Comparison of ENCODE assay signal across 8 mouse cellular contexts in the genomic region with DNA sequence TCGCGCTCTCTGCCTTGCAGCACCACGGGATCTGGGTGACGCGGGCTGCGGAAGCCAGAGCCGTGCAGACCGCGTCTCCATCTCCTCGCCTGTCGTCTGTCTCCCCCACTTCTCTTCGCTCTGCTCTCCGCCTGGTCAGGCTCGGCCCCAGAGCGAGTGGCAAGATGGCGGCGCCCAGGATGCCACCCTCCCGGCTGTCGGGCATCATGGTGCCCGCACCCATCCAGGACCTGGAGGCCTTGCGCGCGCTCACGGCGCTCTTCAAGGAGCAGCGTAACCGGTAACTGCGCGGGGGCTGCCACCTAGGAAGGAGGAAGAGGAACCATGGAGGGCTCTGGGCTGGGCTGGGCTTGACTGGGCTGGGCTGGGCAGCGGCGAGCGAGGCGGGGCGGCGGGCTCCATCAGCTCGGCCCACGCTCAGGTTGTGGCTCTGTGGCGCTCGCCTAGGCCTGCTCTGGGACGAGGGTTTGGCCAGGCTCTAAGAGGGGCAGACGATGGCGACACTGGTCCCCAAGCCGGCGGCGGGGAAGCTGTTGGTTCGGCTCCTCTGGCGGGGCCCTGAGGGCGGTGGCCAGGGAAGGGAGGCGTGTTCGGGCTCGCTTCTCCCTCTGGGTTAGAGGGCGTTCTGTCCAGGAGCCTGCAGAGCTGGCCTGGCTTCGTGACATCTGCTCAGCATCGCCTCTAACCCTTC. TPM values are rescaled to one million over a fixed set of nuclear protein-coding genes. Genes with fewer than 3 reads are reported as not detected.
DNase-seq lines count a peak whose midpoint lies in the region; ATAC-seq and TF ChIP-seq lines count a peak whose summit lies in the region.

No protein-coding gene starts in this region.

- no peak for TF ChIP-seq CTCF in bone marrow, adult 2 months (IDR thresholded peaks at IDR 0.05; ENCODE audit: control insufficient read depth, insufficient read depth, low read length)
- no peak for TF ChIP-seq CTCF in spleen, adult 2 months (IDR thresholded peaks at IDR 0.05; ENCODE audit: extremely low read depth, insufficient read depth, insufficient read length, insufficient replicate concordance)

- peak; percentile 71; the same call in 1 of the 2 replicates for TF ChIP-seq POLR2A in bone marrow, adult 2 months (IDR thresholded peaks at IDR 0.05; ENCODE audit: borderline replicate concordance, control insufficient read depth, low read depth, low read length)
- peak; percentile 79; the same call in 1 of the 2 replicates for TF ChIP-seq POLR2A in limb, embryonic 14.5 days (IDR thresholded peaks at IDR 0.05; ENCODE audit: borderline replicate concordance, extremely low read depth, insufficient read depth, insufficient read length)
- TF ChIP-seq POLR2A in spleen, adult 2 months (IDR thresholded peaks at IDR 0.05; ENCODE audit: low read depth, low read length), result peak; percentile 27; the same call in 1 of the 2 replicates

- ATAC-seq in embryonic facial prominence, embryonic 15.5 days (ENCODE audit: insufficient number of reproducible peaks, low FRiP score, low TSS enrichment, low read depth), result peak; percentile 90
- peak; percentile 94 for ATAC-seq in limb, embryonic 14.5 days (ENCODE audit: low FRiP score, low read depth)
- peak; percentile 95 for ATAC-seq in midbrain, embryonic 16.5 days

- peak; percentile 91 for DNase-seq in A20 (ENCODE audit: low read depth, low spot score)
- DNase-seq in heart, adult 9 months (ENCODE audit: low spot score in 2 of 2), result peak; percentile 66 to 70
- DNase-seq in kidney, adult 9 months, result peak; percentile 69
- DNase-seq in limb, embryonic 14.5 days (ENCODE audit: low spot score), result peak; percentile 79
- DNase-seq in spleen, adult 2 months (ENCODE audit: low read depth in 1 of 2, low spot score in 2 of 2), result peak; percentile 50 to 55

- no peaks in the 10 kb centered on the region for H3K27me3 ChIP-seq in embryonic facial prominence, embryonic 15.5 days
- H3K27me3 ChIP-seq in limb, embryonic 14.5 days (ENCODE audit: control insufficient read depth, insufficient read depth, low read length), result no peaks in the 10 kb centered on the region
- no peaks in the 10 kb centered on the region for H3K27me3 ChIP-seq in midbrain, embryonic 16.5 days (ENCODE audit: control insufficient read depth, insufficient read depth, low read depth, low read length)
- H3K27me3 ChIP-seq in spleen, adult 2 months (ENCODE audit: control insufficient read depth, insufficient read depth, low read length), result no peaks in the 10 kb centered on the region

- H3K4me2 ChIP-seq in embryonic facial prominence, embryonic 15.5 days (replicated peaks), result peak overlapping the region; percentile 71
- peak overlapping the region; percentile 79 for H3K4me2 ChIP-seq in limb, embryonic 14.5 days (replicated peaks; ENCODE audit: low read depth, low read length, severe bottlenecking)
- peak overlapping the region; percentile 90 for H3K4me2 ChIP-seq in midbrain, embryonic 16.5 days (ENCODE audit: low read length)

- H3K9ac ChIP-seq in embryonic facial prominence, embryonic 15.5 days, result peak overlapping the region; percentile 87
- peak overlapping the region; percentile 90 for H3K9ac ChIP-seq in limb, embryonic 14.5 days (ENCODE audit: low read depth, low read length, severe bottlenecking)
- H3K9ac ChIP-seq in midbrain, embryonic 16.5 days (ENCODE audit: low read depth, low read length), result peak overlapping the region; percentile 98

- WGBS in bone marrow, adult 2 months, result under 1% methylated on average over 54 of the region's 54 CpGs
- under 1% methylated on average over 54 of the region's 54 CpGs for WGBS in embryonic facial prominence, embryonic 15.5 days
- WGBS in limb, embryonic 14.5 days, result 0% methylated on average over 43 of the region's 54 CpGs
- under 1% methylated on average over 54 of the region's 54 CpGs for WGBS in midbrain, embryonic 16.5 days
- WGBS in spleen, adult 2 months, result under 1% methylated on average over 54 of the region's 54 CpGs

- peak overlapping the region; percentile 99 for H3K27ac ChIP-seq in bone marrow, adult 2 months (ENCODE audit: control insufficient read depth, insufficient read depth, low read depth, low read length, poor library complexity)
- peak overlapping the region; percentile 96 for H3K27ac ChIP-seq in embryonic facial prominence, embryonic 15.5 days (replicated peaks)
- peak overlapping the region; percentile 96 for H3K27ac ChIP-seq in limb, embryonic 14.5 days (replicated peaks; ENCODE audit: low read depth, low read length)
- peak overlapping the region; percentile 98 for H3K27ac ChIP-seq in midbrain, embryonic 16.5 days (ENCODE audit: low read length)
- peak overlapping the region; percentile 81 for H3K27ac ChIP-seq in spleen, adult 2 months (ENCODE audit: insufficient read depth, low read length)

- peak overlapping the region; percentile 70 for H3K4me3 ChIP-seq in bone marrow, adult 2 months (replicated peaks; ENCODE audit: control insufficient read depth, low read depth, low read length)
- H3K4me3 ChIP-seq in embryonic facial prominence, embryonic 15.5 days (replicated peaks), result peak overlapping the region; percentile 97
- H3K4me3 ChIP-seq in limb, embryonic 14.5 days (replicated peaks; ENCODE audit: low read length), result peak overlapping the region; percentile 93
- H3K4me3 ChIP-seq in midbrain, embryonic 16.5 days (ENCODE audit: low read depth, low read length), result peak overlapping the region; percentile 79
- H3K4me3 ChIP-seq in spleen, adult 2 months (ENCODE audit: extremely low read depth, insufficient read depth, insufficient read length), result peak overlapping the region; percentile 95

- H3K9me3 ChIP-seq in embryonic facial prominence, embryonic 15.5 days (replicated peaks), result no peaks in the 10 kb centered on the region
- no peaks in the 10 kb centered on the region for H3K9me3 ChIP-seq in limb, embryonic 14.5 days (ENCODE audit: control insufficient read depth, low read length)
- H3K9me3 ChIP-seq in midbrain, embryonic 16.5 days (replicated peaks; ENCODE audit: control insufficient read depth, low read length, poor library complexity, severe bottlenecking), result no peaks in the 10 kb centered on the region

- no peaks in the 10 kb centered on the region; the same call in 1 of the 2 replicates for H3K4me1 ChIP-seq in bone marrow, adult 2 months (ENCODE audit: control insufficient read depth, insufficient read depth, low read length)
- peaks cover 9% of the 10 kb centered on the region for H3K4me1 ChIP-seq in embryonic facial prominence, embryonic 15.5 days
- H3K4me1 ChIP-seq in limb, embryonic 14.5 days (ENCODE audit: control insufficient read depth, insufficient read depth, low read length), result peaks cover 8% of the 10 kb centered on the region
- peaks cover 25% of the 10 kb centered on the region for H3K4me1 ChIP-seq in midbrain, embryonic 16.5 days (ENCODE audit: control insufficient read depth, insufficient read depth, low read length)
- peaks cover 7% of the 10 kb centered on the region; the same call in 1 of the 2 replicates for H3K4me1 ChIP-seq in spleen, adult 2 months (ENCODE audit: control insufficient read depth, insufficient read depth, insufficient read length)

- no peaks in the 10 kb centered on the region for H3K36me3 ChIP-seq in embryonic facial prominence, embryonic 15.5 days
- H3K36me3 ChIP-seq in limb, embryonic 14.5 days (ENCODE audit: control insufficient read depth, insufficient read depth, low read length), result no peaks in the 10 kb centered on the region
- H3K36me3 ChIP-seq in midbrain, embryonic 16.5 days (ENCODE audit: control insufficient read depth, insufficient read depth, low read length), result no peaks in the 10 kb centered on the region
- no peaks in the 10 kb centered on the region for H3K36me3 ChIP-seq in spleen, adult 2 months (ENCODE audit: control insufficient read depth, insufficient read depth, low read length)

RNA-seq across cellular contexts. Expression of gene Atxn10, which starts 0.4 kb away (rescaled TPM):
- 24.4 and 66.8 TPM in 2 replicates for polyA plus RNA-seq in bone marrow, adult 2 months (2011; ENCODE audit: insufficient read depth, insufficient read length, low replicate concordance, missing spikeins)
- polyA plus RNA-seq in embryonic facial prominence, embryonic 15.5 days (2015; fragmentation: Nextera tagmentation; extraction: Ambion mirVana), result 260 and 269 TPM in 2 replicates
- 166 and 187 TPM in 2 replicates for polyA plus RNA-seq in limb, embryonic 14.5 days (2012; rRNA removed)
- 300 and 330 TPM in 2 replicates for polyA plus RNA-seq in limb, embryonic 14.5 days (2014; fragmentation: Nextera tagmentation; extraction: Ambion mirVana)
- polyA plus RNA-seq in midbrain, embryonic 16.5 days (2015; fragmentation: Nextera tagmentation; extraction: Ambion mirVana), result 538 and 548 TPM in 2 replicates
- 35.7 and 56.2 TPM in 2 replicates for polyA plus RNA-seq in spleen, adult 2 months (2012; rRNA removed)

Comparison
In these comparisons a context has a peak if more than half of its experiments do, and no peak if none do; other contexts are left out.
1. Peak in every context shown above with its lines: DNase-seq, ATAC-seq, H3K4me3 ChIP-seq and H3K27ac ChIP-seq.
2. POLR2A ChIP-seq: peak in every context shown above with its lines; median percentile 79 in limb, embryonic 14.5 days; 71 in bone marrow, adult 2 months; 27 in spleen, adult 2 months.